Mouse (Mus musculus) layer of hippocampus, adult 18-20 months (tissue): ENCODE results near the gene Dlec1. TPM values are rescaled to one million over a fixed set of nuclear protein-coding genes. Genes with fewer than 3 reads are reported as not detected.
A peak's percentile ranks its signal among the peaks of the same experiment; 100 is the strongest.

Source experiments
- DNase-seq, 2 experiments: peaks; one replicate each; pipeline ENCODE4 v3.0.0; 2022; ENCODE audit warnings: low spot score in 2 of 2
- total RNA-seq, 2 experiments: library from RNA; stranded (reverse); gene quantifications; 2 replicates each; pipeline ENCODE4 v1.2.3; 2021

The Dlec1 gene
- total RNA-seq, 2 experiments from 2014 or later = 2.8 to 3.3 TPM

DNA sequence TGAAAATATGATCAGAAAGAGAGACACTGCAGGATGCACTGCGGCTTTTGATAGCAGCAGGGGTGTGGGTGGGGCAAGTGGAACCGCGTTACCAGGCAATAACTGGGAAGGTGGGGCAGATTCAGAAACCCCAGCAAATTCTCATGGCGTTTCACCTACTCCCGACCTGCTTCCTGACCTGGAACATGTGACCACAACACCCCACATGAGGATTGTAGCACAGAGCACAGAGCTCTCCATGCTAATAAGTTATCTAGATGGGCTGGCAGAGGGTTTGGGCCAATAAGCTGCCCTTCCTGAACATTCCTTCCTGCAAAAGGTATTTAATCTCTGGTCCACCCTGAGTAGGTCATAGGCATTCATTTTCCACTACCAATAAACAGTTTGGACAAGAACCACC is 28.4 kb downstream of the Dlec1 start:
- peak in 1 of 2 experiments; percentile 10 for DNase-seq

DNA sequence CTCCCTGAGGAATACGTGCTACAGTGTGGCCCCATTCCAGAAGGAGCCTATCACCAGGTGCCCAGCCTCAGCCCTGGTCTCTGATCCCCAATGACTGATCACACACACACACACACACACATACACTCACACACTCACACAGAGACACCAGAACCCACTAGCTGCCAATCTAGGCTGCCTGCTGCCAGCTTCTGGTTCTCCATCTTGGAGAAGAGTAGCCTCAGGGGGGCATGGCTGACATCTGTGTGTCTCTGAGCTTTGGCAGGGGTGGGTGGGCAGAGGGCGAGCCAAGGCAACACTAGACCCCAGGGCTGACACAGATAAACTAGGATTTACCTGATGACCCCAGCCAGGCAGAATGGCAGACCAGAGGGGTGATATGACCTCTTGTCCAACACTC is 36.6 kb downstream of the Dlec1 start:
- no peak for DNase-seq

GRCm38 (mm10) chr9:119142066-119142465 is 39.8 kb downstream of the Dlec1 start:
- DNase-seq = no peak

- no peak for DNase-seq
Measured at GRCm38 (mm10) chr9:119143372-119143771, 41.1 kb downstream of the Dlec1 start.

- DNase-seq = no peak
Measured at GRCm38 (mm10) chr9:119144696-119145095, 42.4 kb downstream of the Dlec1 start.

DNA sequence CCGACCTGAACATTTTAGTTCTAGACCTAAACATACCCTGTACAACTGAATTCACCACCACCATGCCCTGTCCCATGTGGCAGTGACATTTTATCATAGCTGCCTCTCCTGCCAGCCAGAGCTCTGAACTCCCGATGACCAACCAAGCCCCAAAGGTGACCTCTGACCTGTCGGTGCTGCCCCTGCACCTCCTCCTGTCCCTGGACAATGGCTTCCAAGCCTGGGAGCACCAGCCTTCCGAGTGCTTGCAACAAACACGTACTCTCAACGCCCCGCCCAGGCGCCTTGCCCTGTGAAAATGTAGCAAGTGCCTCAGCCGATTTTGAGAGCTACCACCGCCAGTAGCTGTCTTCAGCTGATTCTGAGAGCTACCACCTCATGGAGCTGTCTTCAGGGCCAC is 42.9 kb downstream of the Dlec1 start:
- DNase-seq = no peak

DNA sequence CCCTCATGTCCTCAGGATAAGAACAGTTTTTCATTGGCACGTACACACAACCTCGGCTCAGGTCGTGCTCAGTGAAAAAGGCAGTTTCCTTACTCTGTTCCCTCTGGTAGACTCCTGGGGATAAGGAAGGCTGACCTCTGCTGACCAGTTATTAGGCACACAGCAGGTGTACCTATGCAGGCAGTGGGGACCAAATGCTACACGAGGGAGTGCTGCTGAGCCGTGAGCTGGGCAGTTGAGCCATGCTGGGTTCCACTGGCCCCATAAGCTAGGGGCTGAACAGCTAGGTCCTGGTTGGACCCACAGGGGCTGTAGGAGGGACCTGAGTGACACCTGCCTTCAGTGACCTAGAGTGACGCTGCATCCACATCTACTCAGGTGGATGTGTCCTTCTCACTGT is 43.4 kb downstream of the Dlec1 start:
- no peak for DNase-seq

- DNase-seq = no peak
Measured at GRCm38 (mm10) chr9:119146098-119146770, 44.0 kb downstream of the Dlec1 start.

GRCm38 (mm10) chr9:119149601-119150000 is 47.3 kb downstream of the Dlec1 start:
- no peak for DNase-seq

- no peak for DNase-seq
Measured at GRCm38 (mm10) chr9:119151751-119152150, 49.5 kb downstream of the Dlec1 start.

DNA sequence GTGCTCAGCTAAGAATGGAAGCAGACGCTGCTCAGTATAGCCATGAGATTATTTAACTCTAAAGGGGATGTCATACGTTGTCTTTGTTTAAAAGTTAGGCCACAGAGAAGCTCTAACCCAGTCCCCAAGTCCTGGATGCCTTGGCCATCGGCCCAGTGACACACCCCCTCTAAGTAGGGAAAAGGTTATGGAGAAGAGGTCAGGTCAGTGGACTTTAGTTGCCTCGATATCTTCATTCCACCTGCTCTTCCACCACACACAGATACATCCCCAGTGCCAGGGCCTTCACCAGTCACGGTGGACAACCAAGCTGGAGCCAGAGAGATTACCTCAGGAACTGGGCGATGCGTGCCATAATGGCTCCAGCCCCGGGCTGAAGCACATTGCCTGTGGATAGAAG is 53.1 kb downstream of the Dlec1 start:
- DNase-seq = no peak

GRCm38 (mm10) chr9:119155826-119156225 is 53.5 kb downstream of the Dlec1 start:
- no peak for DNase-seq

GRCm38 (mm10) chr9:119156278-119157201 is 54.3 kb downstream of the Dlec1 start, which contains the start of gene Acaa1b:
Acaa1b (minus strand) TSS chr9:119157093.
- DNase-seq = peak in 1 of 2 experiments; percentile 74

DNA sequence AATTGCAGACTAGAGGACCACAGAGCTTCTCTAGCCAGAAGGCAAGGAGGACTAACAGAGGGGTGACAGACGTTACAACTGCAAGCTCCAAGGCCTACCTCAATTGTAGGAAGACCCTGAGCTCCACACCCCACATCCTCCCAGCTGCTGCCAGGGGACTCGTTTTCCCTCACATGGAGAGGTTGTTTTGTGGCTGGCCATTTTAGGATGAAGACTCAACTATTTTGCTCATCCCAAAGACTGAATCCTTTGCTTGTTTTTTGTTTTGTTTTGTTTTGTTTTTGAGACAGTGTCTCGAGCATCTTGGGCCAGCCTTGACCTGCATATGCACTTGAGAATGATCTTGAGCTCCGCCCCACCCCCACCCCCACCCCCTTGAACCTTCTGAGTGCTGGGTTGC is 56.6 kb downstream of the Dlec1 start, which contains the start of gene Gm47289:
TSS of gene Gm47289 (plus strand) at position 301 of the 400 bp plus-strand sequence.
- no peak for DNase-seq

DNA sequence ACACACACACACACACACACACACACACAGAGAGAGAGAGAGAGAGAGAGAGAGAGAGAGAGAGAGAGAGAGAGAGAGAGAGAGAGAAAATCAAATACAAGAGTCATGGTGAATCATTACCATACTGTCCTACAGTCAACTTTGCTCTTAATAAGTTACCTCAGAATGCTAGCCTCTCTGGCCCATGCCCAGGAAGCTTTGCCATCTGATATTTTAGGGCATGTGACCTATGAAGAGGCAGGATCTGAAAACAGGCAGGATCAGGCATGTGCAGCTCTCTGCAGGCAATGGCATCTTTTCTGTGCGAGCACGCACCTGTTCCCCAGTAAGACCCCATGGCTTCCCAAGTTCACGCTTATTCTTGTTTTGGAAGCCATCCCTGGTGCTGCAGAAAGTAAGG is 58.4 kb downstream of the Dlec1 start:
- no peak for DNase-seq

DNA sequence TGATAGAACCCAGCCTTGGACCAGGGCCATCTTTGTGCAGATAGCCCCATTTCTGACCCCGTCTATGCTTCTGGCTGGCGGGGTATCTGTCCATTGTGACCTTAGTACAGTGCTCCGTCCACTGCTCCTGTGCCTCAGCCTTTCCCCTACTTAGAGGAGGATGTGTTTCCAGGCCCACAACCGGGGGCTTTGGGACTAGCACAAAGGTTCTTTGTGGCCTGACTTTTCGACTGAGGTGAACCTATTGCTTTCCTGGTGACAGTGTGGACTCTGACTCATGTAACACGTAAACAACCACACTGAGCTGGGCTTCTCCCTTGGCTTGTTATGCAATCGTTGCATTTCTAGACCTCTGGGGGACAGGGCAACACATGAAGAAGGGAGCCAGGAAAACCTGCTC is 62.5 kb downstream of the Dlec1 start:
- DNase-seq = no peak

- no peak for DNase-seq
Measured at GRCm38 (mm10) chr9:119165548-119165947, 63.3 kb downstream of the Dlec1 start.

- DNase-seq = no peak
Measured at GRCm38 (mm10) chr9:119167608-119168007, 65.3 kb downstream of the Dlec1 start.

DNA sequence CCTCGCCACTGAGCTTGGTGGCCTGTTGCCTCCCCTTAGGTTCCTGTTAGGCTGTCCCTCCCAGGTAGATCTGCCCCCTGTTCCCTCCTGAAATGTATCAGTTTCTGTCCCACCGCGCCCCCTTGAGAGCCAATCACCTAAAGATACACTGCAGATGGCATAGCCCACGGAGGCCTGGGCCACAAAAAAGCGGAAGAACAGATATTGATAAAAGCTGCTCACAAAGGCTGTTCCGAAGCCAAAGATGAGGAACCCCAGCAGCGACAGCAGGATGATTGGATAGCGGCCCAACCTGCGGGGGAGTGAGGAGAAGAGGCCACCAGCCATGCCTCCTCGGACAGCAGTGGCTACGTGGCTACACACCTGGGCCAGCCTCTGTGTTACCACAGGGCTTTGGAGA is 77.0 kb downstream of the Dlec1 start:
- no peak for DNase-seq

DNA sequence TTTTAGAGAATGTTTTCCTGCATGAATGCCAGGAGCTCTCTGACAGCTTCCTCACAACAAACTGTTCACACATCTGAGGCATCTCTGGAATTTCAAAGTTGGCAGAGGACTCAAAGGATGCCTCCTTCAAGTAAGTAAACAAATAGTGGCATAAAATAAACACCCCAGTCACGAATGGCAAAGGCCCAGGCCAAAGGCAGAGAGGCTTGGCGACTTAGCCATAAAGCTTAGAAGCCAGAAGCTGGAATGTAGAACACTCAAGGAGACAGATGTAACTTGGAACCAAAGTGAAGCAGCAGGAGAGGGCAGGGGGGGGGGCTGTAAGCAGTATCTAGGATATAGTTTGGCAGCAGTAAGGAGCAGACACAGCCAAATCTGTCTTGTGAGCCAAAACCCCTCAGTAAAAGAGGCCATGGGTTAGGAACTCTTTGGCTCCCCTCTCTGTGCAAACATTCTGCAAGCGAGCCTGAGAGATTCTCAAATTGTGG is 79.0 kb downstream of the Dlec1 start:
- DNase-seq = peak in 1 of 2 experiments; percentile 2

DNA sequence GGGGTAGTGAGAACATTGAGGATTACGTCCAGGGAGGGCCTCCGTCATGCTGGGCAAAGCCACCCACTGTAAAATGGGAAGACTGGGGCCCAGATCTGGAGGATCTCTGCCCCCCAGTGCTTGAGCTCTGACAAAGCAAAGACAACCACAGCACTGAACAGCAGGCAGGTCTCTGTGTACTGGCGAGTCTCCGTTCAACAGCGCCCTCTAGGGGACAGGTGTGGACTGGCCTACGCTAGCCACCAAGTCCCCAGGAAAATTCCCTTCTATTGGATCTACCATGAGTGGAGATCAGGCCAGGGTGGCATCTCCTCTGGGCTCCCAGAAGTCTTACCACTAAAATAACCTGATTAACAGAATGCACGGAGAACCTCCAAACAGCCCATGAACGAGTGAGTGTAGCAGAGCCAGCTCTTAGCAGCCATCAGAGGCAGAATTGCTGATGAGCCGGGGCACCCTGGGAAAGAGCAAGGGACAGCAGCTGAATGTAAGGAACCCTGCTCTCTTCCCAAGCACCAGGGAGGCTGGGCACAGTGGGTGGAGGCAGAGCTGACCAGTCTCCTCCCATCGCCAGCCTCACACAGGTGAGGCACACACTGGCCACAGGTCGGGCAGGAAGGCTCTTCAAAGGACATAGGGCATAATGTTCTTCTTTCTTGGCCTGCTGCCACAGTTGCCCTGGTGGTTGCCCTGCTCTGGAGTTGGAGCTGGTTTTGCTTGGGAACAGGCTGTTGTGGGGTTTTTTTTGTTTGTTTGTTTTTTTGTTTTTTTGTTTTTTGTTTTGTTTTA is 90.1 kb downstream of the Dlec1 start:
- DNase-seq = peak in 1 of 2 experiments; percentile 5
